Mouse (Mus musculus) adrenal gland, adult 8-10 months (tissue): Measurements from ENCODE around the gene Slc35f3. TPM values are rescaled to one million over a fixed set of nuclear protein-coding genes. Genes with fewer than 3 reads are reported as not detected.

ENCODE experiments used
- DNase-seq: peaks from one replicate; pipeline ENCODE4 v3.0.0; 2022
- total RNA-seq, 4 experiments: library from RNA; stranded (reverse); gene quantifications; 2 replicates each; pipeline ENCODE4 v1.2.4; 2022

The Slc35f3 gene
- total RNA-seq, 4 experiments from 2014 or later = 0.24 to 2.1 (median 1.3) TPM

DNA sequence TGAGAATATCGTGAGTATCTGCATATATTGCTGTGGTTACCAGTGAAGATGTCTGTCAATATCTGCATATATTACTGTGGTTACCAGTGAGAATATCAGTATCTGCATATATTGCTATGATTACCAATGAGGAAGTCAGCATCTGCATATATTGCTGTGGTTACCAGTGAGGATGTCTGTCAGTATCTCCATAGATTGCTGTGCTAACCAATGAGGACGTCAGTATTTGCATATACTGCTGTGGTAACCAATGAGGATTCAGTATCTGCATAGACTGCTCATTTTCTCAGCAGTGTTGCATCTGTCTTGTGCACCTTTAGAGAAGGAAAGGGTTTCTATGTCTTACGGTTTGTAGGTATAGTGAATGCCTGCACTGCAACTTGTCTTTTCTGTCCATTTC, 122.5 kb downstream of the Slc35f3 start:
- no peak for DNase-seq

DNA sequence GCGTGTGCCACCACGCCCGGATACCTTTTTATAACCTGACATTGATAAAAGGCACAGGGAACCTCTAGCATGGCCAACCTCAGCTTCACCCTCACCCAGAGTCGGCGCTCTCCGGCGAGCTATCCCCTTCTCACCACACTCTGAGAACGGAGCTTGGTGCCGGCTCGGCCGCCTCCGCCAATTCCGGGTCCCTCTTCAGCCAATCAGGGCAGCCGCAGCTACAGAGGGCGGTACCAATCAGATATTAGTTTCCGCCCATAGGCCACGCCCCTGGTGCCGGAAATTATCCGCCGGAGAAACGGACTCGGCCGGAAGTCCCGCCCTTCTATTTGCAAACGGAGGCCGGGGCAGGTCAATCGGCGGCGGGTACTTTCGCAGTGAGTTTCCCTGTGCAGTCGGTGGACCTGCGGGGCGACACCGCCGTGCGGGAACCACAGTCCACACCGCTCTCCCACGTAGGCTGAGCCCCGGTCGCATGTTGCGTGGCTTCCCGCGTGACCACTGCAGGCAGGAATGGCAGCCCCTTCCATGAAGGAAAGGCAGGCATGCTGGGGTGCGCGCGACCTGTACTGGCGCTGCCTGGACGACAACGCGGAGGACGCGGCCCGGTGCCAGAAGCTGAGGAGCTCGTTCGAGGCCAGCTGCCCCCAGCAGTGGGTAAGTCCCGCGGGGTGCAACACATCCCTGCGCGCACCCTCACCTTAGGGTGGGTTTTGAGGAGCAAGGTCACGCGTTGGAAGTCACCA, 124.0 kb downstream of the Slc35f3 start, which contains the start of gene Coa6:
Gene Coa6 (plus strand): TSS at position 342 of the 746 bp plus-strand sequence.
- peak; percentile 95 for DNase-seq

DNA sequence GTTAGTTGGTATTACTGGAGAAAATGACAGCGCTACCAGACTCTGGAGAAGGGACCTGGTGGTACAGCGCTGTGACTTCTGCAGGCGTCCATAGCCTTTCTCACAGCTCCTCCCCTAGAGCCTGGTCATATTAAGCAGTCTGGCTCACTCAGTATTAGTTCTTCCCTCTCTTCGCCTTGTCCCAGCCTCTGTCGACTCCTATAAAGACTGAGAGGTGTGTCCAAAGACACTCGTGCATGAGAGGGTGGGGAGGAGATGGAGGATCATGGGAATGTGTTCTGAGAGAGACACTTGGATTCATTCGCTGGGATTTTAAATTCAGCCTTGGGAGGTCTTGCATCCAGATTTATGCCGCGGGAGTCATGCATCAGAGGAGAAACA, 124.6 kb downstream of the Slc35f3 start:
- no peak for DNase-seq

DNA sequence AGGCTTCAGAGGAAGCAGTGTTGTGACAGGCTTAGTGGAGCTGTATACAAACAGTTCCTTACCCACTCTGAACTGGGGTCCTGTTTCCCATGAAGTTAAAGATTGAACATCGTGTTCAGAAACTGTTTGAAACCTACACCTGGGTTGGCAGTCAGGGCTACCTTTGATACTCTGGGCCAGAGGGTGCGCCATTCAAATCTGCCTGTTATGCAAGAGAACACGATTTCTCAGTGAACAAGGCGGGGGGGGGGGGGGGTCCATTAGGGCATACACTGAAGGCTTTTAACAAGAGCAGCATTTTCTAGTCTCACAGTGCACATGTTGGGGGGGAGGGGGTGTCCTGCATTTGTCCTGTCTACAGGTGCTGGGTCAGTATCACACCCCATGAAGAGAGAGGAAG, 125.8 kb downstream of the Slc35f3 start:
- DNase-seq = no peak

DNA sequence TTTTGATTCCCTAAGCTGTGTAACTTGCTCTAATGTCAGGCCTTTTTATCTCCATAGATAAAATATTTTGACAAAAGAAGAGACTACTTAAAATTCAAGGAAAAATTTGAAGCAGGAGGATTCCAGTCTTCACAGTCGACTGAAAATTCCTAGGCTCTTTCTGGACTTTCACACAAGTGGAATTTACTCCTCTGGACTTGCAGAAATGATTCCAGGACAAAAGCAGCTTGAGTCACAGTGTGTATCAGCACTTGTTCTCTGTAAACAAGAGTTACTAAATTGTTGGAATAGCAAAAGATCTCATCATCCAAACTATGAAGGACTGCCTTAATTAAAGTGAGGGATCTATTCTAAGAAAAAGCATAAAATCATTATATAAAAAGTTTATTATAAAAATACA, 126.6 kb downstream of the Slc35f3 start:
- DNase-seq = no peak

DNA sequence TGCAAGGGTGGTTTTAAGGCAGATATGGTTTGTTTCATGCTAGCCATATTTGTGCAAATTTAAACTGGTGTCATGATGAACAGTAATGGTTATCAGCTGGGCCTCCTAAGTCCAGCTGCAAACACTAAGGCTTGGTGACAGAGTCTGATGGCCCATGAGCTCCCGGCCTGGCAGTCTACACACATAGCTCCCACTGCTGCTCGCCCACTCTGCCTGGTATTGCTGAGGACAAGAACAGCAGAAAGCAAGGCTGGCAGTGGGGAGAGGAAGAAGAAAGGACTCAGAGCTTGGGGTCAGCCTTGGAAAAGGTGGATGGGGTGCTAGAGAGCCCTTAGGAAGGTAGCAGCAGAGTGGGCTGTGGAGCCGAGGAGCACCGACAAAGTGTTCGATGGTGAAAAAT, 131.3 kb downstream of the Slc35f3 start:
- DNase-seq = no peak

DNA sequence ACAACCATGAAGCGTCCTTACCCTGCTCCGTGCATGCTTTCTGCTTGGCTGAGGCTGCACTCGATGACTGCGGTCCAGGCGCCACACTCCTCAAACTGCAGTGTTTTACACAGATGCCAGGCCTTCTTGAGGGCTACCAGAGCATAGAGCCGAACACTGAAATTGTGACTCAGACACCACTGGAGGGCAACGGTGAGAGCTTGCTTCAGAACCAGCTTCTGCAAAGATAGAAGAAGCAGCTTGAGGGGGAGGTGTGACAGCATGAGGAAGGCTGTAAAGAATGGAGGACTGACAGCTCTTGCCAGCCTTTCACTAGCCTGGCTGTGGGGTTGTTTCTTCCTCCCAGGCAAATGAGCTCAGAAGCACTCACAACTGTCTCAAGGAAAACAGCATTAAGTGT, 135.5 kb downstream of the Slc35f3 start:
- no peak for DNase-seq

DNA sequence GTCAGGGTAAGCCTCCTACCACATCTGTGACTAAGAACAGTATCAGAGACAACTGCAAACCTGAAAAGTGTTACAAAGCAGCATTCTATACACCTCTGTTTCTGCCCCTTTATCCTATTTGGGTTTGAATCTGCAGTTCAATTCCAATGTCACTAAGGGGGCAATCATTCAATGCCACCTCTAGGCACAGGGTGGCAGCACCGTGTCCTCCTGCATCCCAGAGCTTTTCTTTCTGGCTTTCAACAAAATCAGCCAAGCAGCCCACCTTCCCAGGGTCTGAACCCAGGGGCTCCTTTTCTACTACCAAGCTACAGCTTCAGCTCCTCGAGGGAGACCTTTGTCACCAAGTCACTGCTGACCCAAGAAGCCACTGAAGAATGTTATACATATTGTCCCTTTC, 140.6 kb downstream of the Slc35f3 start:
- no peak for DNase-seq

Other genes starting within 250 kb of the Slc35f3 start
- 10 to 100 TPM; 21.1 to 35.0 (median 23.5) TPM for gene Coa6, start 124.0 kb downstream of the Slc35f3 start, total RNA-seq
- gene Tarbp1, start 176.5 kb downstream of the Slc35f3 start, total RNA-seq = 1 to 10 TPM; 6.3 to 7.9 (median 7.8) TPM